Mouse (Mus musculus) G1E (cell line): ENCODE results near the gene Etl4.

Source experiments
- CTCF ChIP-seq: IDR thresholded peaks from 2 replicates; pipeline ENCODE4 v1.5.1; 2012; ENCODE audit warnings: low read depth, low read length, inconsistent platforms, mixed read lengths
- GATA1 ChIP-seq: IDR thresholded peaks from 2 replicates; pipeline ENCODE4 v1.6.1; 2012; ENCODE audit warnings: borderline replicate concordance, low read length, inconsistent platforms, mixed read lengths
- GATA2 ChIP-seq: IDR thresholded peaks from 2 replicates; pipeline ENCODE4 v1.6.1; 2012; ENCODE audit warnings: low read depth, low read length, inconsistent platforms, borderline replicate concordance
- TAL1 ChIP-seq: conservative IDR thresholded peaks from 2 replicates; pipeline ENCODE4 v1.6.1; 2012; ENCODE audit warnings: low read depth, low read length, inconsistent platforms, mixed read lengths

DNA sequence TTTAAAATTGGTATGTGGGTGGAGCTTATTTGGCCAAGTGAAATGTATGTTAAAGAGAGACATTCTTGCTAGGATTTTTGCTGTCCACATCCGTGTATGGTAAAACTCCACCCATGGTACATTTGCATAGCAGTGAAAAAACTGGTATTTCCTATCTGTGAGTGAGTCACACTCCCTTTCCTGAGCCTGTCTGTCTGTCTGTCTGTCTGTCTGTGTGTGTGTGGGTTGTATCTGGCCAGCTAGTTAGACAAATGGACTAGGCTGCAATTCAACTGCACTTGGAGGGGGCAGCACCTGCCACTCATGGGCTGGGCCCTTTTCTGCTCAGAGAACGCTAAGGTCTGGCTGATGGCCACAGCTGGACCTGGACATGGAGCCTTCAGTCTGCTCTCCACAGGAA lies 650.1 kb downstream of the Etl4 start:
- TF ChIP-seq CTCF = no peak
- TF ChIP-seq GATA1 = no peak
- no peak for TF ChIP-seq TAL1
- no peak for TF ChIP-seq GATA2
